Mouse (Mus musculus) spleen, adult 12 weeks (tissue): ENCODE results near the gene Lgr4.
A peak's percentile ranks its signal among the peaks of the same experiment; 100 is the strongest.
"Not testable (repeated sequence)": the region's sequence is repeated elsewhere in the genome, so short reads cannot be mapped to it uniquely, and the experiment has no call there.

Experiments used
- DNase-seq: peaks from one replicate; pipeline ENCODE4 v3.0.0; 2022; ENCODE audit warnings: low spot score

Lgr4 gene

DNA sequence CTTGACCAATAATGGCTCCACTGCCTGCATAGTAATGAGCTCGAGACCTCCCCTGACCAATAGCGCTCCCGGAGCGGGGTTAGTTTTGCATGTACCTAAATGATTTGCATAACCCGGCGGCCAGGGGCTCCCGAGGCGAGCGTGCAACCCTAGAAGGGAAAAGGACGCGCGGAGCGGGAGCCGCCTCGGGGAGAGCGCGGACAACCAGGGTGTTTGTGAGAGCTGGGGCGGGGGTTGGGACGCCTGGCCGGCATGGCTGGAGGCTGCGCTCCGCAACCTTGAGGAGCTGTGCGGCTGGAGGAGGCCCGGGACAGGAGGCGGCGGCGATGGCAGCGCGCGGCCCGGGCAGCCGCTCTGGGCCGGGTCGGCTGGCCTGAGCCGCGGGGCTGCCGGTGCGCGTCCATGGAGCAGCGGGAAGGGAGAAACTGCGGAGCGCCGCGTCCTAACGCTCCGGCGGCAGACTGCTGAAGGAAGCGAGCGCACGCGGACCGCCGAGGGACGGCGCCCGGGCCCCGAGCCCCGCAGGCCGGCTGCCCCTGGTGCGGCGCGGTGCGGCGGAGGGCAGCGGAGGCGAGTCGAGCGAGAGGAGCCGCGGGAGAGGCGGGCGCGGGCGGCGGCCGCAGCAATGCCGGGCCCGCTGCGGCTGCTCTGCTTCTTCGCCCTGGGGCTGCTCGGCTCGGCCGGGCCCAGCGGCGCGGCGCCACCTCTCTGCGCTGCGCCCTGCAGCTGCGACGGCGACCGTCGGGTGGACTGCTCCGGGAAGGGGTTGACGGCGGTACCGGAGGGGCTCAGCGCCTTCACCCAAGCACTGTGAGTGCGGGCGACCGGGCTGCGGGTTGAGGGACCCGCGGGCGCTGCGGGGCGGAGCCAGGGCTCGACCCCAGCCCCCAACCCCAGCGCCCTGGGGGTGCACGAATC, at the start of gene Lgr4:
TSS of gene Lgr4 (plus strand) at position 152 of the 918 bp plus-strand sequence.
- peak; percentile 65 for DNase-seq

DNA sequence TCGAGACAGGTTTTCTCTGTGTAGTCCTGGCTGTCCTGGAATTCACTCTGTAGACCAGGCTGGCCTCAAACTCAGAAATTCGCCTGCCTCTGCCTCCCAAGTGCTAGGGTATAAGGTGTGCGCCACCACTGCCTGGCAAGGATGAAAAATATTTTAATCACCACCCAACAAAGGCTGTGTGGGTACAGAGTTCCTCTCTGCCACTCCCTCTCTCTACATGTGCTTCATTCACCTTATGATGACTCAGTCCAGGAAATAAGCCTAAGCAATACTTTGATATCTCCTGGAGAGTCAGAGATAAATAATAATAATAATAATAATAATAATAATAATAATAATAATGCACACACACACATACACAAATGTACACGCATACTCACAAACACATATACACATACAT, 38.0 kb upstream of the Lgr4 start:
- not testable (repeated sequence) for DNase-seq

DNA sequence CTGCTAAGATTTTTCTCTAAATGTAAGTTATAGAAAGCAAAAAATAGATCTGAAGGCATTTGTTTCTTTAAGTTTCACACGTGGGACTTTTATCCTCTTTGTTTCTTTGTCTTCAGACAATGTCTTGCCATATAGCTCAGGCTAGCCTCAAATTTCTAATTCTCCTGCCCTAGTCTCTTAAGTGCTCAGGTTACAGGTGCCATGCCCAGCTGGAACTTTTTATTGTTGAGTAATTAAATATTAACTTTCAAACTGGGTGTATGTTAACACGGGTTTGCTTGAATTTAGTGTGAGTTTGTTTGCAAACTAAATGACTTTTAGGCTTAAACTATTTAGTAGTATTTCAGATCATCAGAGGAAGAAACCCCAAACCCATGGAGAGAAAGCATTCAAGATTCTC, 36.3 kb upstream of the Lgr4 start:
- DNase-seq: no peak

DNA sequence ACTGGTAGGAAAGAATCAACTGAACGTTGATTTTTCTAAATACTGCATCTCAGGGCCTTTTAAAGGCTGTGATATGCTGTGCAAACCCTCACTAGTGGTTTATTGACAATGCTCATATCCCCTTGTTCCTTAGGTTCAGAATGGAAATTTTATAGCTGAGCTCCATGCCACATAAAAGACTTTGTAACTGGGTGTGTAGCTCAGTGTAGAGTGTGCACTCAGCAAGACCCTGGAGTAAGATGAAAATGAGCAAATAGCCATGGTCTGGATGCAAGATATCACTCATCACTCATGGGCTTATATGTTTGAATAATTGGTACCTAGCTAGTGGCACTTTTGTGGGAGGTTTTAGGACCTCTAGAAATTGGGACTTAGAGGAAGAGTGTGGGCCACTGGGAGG, 35.8 kb upstream of the Lgr4 start:
- DNase-seq: no peak

DNA sequence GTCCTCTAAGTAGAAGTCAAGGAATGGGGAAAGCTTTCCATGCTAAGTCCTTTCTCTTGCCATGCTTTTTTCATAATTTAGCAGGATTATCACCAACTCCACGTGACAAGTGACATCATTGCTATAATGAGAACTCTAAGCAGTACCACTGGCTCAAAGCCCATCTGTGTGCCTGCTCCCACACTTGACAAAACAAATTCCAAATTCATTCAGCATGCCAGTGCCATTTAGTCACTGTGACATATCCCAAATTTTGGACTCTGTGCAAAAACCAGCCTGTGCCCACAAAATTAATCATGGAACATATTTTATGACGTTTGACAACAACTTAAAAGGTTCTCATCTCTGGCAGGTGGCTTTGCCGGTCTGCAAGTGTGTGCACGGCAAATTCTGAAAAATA, 33.3 kb upstream of the Lgr4 start:
- DNase-seq: no peak

DNA sequence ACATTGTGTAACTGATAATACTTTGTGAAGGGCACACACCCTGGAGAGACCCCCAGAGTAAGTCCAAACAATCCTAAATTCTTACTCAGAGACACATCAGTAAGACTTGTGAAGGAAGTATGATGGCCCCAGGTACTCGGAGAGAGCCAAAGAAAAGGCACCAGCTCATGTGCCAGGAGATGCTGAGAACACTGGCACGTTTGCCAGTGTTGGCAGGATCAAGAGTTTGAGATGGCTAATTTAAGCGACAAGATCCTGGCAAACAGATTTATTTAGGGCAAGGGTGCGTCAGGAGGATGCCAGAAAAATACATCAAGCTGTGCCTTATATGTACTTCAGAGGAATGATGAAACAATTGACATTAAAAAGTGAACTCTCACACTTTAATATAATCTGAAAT, 32.9 kb upstream of the Lgr4 start:
- no peak for DNase-seq

DNA sequence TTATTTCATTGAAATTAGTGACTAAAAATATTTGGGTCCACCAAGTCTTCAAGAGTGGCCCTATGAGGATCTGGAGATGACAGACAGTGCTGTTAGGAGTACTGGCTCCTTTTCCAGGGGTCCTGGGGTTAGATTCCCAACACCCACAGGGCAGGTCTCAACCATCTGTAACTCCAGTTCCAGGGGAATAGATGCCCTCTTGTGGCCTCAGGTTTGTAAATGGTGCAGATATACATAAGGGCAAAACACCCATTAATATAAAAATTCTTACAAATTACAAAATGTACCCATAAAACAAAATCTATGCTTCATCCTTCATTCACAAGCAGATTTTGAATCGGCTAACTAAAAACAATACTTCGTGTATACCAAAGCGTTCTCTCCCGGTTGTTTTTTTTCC, 27.4 kb upstream of the Lgr4 start:
- DNase-seq: no peak

DNA sequence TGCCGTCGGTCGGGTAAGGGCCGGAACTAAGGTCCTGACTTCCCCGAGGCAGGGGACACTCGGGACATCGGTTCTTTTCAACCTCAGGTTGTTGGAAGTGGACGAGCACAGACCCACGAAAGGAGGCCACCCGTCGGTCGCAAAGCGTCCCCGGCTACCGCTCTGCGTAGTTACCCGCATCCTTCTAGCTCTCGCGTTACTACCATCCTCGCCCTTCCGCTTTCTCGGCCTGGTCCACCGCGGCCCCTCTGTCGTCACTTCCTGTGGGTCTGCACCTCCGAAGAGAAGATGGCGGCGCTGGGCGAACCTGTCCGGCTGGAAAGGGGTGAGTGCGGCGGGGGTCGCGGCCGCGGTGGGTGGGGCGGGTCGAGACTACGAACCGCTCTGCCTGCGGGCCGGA, 26.9 kb upstream of the Lgr4 start, which contains the start of gene Lin7c:
TSS of gene Lin7c (plus strand) at position 257 of the 400 bp plus-strand sequence.
- DNase-seq: peak; percentile 81

DNA sequence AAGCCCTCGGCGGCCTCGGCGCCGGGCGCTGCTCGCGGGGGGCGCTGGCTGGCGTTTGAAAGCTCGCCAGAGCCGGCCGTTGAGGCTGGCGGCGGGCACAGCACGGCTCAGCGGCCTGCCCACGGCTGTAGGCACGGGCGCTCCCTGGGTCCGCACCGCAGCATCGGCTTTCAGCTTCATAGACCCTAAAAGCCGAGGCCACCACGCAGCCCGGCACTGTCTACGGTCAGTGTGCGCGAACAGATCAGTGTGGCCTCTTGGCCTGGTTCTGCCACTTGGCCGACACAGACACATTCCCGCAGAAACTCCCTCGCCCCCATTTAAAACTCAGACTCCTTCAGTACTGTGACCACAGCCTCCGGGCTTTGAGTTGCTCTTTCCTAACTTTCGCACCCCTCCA, 26.4 kb upstream of the Lgr4 start:
- DNase-seq: no peak

DNA sequence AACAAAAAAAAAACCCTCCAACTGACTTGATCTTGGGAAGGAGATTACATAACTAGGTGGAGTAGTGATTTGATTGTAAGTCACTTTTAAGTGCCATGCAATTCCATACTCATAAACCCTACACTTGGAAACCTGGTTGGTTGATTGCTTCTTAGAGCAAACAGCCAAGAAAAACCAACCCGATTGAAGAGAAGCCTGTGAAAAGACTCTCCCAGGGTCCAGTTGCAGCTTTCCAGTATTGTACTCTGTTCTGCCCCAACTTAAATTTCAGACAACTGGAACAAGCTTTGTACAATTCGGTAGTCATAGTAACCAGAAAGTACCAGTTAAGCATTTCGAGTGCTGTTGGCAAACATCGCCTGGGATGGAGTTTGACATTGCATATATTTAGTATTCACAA, 26.0 kb upstream of the Lgr4 start:
- DNase-seq: no peak

DNA sequence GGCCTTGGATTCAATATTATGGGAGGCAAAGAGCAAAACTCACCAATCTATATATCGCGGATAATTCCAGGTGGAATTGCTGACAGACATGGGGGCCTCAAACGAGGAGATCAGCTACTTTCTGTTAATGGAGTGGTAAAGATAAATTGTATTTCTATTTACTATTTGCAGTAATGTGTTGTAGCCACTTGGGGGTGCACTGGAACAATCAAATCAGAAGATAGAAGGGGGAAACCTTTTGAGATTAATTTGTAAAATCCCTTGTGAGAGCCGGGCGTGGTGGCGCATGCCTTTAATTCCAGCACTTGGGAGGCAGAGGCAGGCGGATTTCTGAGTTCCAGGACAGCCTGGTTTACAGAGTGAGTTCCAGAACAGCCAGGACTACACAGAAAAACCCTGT, 21.1 kb upstream of the Lgr4 start:
- no peak for DNase-seq

DNA sequence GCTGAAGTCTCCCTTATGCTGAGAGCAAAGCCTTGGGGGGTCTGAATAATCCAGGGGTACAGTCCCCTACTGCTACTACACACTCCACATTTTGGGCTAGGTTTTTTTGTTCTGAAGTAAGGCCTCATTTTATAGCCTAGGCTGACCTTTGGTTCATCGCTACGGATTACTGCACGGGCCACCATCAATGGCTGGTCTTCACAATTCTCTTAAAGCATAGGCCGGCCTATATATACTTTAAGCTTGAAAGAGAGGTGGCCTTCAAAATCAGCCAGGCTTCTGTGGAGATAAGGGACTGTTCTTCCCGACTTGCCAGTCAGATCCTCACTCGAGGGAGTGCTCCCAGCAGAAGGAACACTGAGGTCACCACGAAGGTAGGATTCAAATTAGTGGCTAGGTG, 14.6 kb upstream of the Lgr4 start:
- DNase-seq: no peak

DNA sequence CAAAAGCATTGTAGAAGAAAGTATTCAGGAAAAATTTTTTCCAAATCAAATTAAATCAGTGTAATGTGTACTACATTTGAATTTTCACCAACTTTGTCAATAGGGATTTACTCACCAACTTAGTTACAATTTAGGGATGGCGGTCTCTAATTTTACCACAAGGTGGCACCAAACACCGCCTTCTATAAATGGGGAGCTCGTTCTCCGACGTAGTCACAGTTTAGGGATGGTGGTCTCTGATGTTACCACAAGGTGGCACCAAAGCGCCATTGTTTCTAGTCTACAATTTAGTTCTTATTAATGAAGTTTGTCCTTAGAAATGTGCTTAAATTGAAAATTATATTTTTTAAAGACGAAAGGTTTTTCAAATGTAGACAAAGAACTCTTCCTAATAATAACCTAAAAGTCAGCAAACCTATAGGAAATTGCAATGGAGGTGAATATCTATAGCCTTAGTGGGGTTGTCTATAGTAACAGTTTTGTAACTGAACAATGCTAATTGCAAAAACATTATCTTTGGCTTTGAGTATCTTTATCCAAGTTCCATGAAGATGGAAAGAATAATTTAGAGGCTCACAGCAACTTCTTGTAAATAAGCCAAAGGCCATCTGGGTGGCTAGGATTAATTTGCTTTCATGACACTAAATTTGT, 13.2 kb upstream of the Lgr4 start:
- peak; percentile 64 for DNase-seq

DNA sequence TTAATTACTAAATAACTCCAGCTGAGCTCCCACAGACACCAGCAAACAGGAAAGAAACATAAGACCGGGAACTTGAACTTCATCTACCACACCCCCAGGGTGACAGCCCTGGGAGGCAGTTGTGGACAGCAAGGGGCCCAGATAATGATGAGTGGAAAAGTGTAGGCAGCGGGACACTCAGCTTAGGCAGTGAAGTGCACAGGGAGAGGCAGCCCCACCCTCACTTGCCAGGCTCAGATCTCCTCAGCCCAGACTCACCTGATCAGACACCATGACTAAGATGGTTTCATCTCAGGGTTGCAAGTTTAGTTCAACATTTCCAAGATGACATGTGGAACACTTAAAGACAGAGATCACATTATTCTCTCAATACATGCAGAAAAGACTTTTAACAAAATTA, 8.3 kb upstream of the Lgr4 start:
- DNase-seq: no peak

DNA sequence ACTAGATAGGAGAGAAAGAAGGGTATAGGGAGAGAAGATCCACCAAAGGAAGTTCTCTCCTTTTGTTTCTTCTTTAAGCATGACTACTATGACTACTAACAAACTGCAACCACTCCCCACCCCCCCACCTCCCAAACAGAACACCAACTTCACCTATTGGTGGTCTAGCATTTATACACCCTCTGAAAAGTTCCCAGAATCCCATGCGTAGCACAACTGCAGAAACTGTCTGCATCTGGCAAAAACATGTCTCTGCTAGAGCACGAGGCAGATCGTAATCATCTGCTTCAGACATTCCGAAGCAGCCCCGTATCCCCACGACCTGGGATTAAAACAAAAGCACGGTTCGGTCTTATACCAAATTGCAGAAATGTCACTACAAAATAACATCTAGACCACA, 5.2 kb upstream of the Lgr4 start:
- DNase-seq: no peak

DNA sequence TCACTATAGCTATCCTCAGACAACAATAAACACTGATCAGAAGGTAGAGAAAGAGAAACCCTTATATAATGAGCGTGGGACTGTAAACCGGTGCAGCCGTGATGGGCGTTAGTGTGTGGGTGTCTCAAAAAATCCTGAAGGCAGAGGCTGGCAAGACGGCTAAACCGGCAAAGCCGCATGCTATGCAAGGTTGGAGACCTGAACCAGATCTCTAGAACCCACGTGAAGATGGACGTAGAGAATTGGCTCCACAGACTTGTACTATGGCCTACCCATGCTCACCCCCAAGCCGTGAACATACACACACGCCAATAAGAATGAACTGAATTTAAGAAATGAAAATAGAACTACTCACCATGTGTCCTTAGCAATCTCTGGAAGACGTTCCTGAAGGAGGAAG, 4.7 kb upstream of the Lgr4 start:
- DNase-seq: no peak

DNA sequence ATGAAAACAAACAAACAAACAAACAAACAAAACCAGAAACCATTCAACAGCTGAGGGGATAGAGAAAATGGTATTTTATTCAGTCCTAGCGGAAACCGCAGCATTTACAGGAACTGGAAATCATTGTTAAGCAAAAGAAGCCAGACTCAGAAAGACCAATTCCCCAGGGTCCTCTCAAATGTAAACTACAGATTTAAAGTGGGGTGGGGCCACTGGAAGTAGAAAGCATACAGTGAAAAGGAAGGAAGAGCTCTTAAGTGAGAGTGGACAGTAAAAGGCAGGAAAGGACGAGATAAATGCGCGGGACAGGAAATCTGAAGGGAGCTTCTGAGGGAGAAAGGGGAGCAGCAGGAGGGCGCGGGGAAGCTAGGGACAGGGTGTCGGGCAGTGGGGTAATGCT, 4.2 kb upstream of the Lgr4 start:
- no peak for DNase-seq

DNA sequence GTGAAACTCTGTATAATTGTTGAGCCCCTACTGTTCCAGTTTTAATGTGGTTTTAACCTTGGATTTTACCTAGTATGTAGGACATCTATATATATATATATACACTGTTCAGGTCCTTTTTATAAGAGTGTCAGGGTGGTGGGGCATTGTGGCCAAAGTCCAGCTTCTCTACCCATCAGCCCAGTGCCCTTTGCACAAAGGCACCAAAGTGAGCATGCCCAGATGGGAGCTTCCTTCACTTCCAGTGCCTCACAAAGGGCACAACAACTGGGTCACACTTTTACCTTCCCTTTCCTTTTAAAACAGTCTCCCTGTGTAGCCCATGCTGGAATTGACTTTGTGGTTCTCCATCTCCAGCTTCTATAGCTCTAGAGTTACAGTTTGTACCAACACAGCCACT, 2.8 kb upstream of the Lgr4 start:
- DNase-seq: no peak

DNA sequence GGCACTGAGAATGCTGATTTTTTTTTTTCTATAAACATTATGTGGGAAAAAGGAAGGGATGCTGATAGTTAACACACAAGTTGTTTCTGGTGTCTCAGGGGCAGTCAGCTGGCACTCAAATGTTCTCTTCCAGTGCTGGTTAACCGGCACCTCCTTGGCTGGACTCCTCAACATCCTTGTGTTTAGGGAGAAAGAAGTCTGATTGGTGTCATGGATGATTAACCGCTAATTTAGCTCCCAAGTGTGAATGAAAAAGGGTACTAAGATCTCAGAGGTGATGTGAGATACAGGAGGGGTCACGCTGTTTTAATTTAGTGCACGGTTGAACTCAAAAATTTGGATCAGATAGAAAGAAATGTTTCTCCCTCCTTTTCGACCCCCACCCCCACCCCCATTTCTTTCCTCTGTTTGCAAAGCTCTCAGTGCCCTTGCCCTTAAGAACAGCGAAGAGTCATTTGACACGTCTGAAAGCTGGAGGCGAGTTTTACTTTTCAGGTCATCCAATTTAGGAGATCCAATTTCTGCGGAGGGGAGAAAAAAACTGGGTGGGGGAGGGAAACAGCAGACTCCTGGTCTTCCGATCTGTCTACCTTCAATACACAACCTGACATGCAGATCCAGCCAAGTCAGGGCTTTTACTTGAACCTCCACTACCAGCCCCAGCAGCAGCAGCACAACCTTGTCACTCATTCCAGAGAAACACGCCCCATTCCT, 508 bp upstream of the Lgr4 start:
- DNase-seq: no peak

DNA sequence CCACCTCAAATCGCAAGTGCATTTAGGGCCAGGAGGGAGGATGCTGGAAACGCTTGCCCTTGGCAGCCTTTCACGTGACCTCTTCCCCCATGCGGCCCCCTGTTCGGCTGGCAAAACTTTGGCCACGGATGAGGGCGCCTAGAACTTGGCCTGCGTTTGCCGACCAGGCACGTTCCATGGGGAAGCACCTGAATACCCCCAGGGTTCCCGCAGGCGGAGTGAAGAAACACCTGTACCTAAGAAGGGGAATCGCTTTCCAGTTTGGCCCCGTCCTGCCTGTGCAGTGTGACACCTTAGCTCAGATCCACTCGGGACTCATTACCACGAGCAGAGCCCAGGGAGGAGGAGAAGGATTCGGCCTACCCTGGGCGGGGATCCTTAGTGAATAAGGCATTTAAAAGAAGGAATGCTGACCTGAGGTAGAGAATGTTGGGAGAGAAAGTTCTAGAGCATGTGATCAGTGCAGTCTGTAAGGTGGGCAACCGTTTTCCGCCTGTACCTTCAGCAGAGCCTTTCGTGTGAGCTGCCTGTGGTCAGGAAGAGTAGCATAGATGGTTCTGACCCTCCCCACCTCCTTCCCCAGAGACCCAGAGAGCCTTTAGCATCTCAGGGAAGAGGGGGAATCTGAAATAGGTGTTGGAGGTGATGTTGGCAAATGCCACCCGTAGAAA, 1.3 kb downstream of the Lgr4 start:
- DNase-seq: no peak

DNA sequence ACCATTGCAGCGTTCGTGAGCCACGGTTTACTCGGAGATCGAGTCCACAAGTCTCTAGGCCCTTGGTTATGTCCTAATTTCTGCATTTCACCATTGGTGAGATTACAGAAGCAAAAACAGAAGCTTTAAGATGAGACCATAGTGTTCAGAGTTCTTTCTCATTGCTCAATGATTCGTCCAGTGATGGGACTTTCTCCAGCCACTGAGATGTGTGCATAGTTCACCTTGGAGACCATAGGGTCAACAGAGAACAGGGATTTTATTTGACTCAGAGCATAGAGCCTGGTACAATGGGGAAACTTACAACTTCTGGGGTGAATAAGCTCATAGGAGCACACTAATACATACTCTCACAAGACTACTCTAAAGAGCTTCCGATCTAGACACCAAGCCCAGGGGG, 3.0 kb downstream of the Lgr4 start:
- DNase-seq: no peak

DNA sequence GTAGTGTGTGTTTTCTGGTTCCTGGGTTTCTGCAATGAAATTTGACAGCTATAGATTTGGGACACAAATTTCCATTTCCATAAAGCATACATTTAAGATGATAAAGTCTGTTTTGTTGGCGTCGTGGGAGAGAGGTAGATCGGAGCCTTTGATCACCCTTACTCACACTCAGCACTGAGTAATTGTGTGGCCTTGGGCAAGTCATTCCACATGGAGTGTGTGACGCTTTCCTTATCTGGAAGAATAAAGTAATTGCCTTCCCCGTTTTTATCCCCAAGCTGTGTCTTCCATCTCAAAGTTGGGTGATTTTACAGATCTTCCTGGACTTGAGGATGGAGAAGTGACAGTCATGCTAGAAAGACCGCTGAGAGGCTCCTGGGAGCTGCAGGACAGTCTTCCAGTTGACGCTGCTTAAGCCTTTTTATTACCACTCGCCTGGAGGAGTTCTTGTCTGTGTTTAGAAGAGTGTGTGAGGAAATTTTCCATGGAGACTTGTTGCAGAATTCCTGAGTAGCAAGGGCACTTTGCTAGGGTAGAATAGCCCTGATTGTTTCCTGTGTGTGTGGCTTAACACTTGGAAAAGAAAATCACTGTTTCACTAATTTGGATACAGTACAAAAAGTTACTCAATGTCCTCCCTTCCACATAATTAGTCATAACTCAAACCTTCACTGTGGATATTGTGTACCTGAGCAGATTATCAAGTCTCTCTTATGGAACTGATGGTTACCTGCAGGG, 4.0 kb downstream of the Lgr4 start:
- no peak for DNase-seq
